Mouse (Mus musculus): ENCODE measurements around the gene Ino80e.

Gene Ino80e

GRCm38 (mm10) chr7:126856741-126857420, 5.3 kb downstream of the Ino80e start:
- no peak for DNase-seq (ENCODE audit: extremely low spot score)

- no peak for DNase-seq (ENCODE audit: extremely low spot score)
Measured at GRCm38 (mm10) chr7:126855641-126856040, 6.5 kb downstream of the Ino80e start.

- no peak for DNase-seq (ENCODE audit: extremely low spot score)
Measured at GRCm38 (mm10) chr7:126853454-126853853, 8.7 kb downstream of the Ino80e start.

GRCm38 (mm10) chr7:126851192-126851591, 11.0 kb downstream of the Ino80e start:
- DNase-seq (ENCODE audit: extremely low spot score) = no peak

- no peak for DNase-seq (ENCODE audit: extremely low spot score)
Measured at GRCm38 (mm10) chr7:126850161-126850560, 12.0 kb downstream of the Ino80e start.

- DNase-seq (ENCODE audit: extremely low spot score) = no peak
Measured at GRCm38 (mm10) chr7:126848794-126849193, 13.4 kb downstream of the Ino80e start.

GRCm38 (mm10) chr7:126847421-126848398, 14.5 kb downstream of the Ino80e start:
- peak; percentile 68 for DNase-seq (ENCODE audit: extremely low spot score)

GRCm38 (mm10) chr7:126847116-126847420, 15.1 kb downstream of the Ino80e start, which contains the start of gene Doc2a:
Gene Doc2a, plus strand, starts transcription at chr7:126847416.
- DNase-seq (ENCODE audit: extremely low spot score) = no peak

- no peak for DNase-seq (ENCODE audit: extremely low spot score)
Measured at GRCm38 (mm10) chr7:126845516-126845915, 16.7 kb downstream of the Ino80e start.

GRCm38 (mm10) chr7:126843276-126843675, 18.9 kb downstream of the Ino80e start:
- no peak for DNase-seq (ENCODE audit: extremely low spot score)

GRCm38 (mm10) chr7:126833294-126833693, 28.9 kb downstream of the Ino80e start:
- DNase-seq (ENCODE audit: extremely low spot score) = no peak

GRCm38 (mm10) chr7:126832036-126832598, 30.1 kb downstream of the Ino80e start:
- peak; percentile 76 for DNase-seq (ENCODE audit: extremely low spot score)

GRCm38 (mm10) chr7:126831539-126831938, 30.6 kb downstream of the Ino80e start, which contains the start of gene 4930451I11Rik:
Gene 4930451I11Rik, minus strand, starts transcription at chr7:126831639.
- DNase-seq (ENCODE audit: extremely low spot score) = no peak

- no peak for DNase-seq (ENCODE audit: extremely low spot score)
Measured at GRCm38 (mm10) chr7:126825952-126826351, 36.2 kb downstream of the Ino80e start.

GRCm38 (mm10) chr7:126825403-126825802, 36.8 kb downstream of the Ino80e start:
- DNase-seq (ENCODE audit: extremely low spot score) = no peak

- no peak for DNase-seq (ENCODE audit: extremely low spot score)
Measured at GRCm38 (mm10) chr7:126823940-126824339, 38.2 kb downstream of the Ino80e start.

- no peak for DNase-seq (ENCODE audit: extremely low spot score)
Measured at GRCm38 (mm10) chr7:126823202-126823711, 38.9 kb downstream of the Ino80e start.

GRCm38 (mm10) chr7:126822741-126823140, 39.4 kb downstream of the Ino80e start:
- no peak for DNase-seq (ENCODE audit: extremely low spot score)

- peak; percentile 86 for DNase-seq (ENCODE audit: extremely low spot score)
Measured at GRCm38 (mm10) chr7:126821835-126822511, 40.2 kb downstream of the Ino80e start.

GRCm38 (mm10) chr7:126818818-126819217, 43.4 kb downstream of the Ino80e start:
- no peak for DNase-seq (ENCODE audit: extremely low spot score)

- DNase-seq (ENCODE audit: extremely low spot score) = no peak
Measured at GRCm38 (mm10) chr7:126817595-126817994, 44.6 kb downstream of the Ino80e start.

GRCm38 (mm10) chr7:126816494-126816893, 45.7 kb downstream of the Ino80e start:
- no peak for DNase-seq (ENCODE audit: extremely low spot score)

Data from embryo, embryonic 9.5 days (tissue).